Mouse (Mus musculus): ENCODE data around the gene Npas3. TPM values are rescaled to one million over a fixed set of nuclear protein-coding genes. Genes with fewer than 3 reads are reported as not detected.

Gene Npas3
- total RNA-seq, 2 experiments from 2014 or later: 18.0 to 21.1 TPM

DNA sequence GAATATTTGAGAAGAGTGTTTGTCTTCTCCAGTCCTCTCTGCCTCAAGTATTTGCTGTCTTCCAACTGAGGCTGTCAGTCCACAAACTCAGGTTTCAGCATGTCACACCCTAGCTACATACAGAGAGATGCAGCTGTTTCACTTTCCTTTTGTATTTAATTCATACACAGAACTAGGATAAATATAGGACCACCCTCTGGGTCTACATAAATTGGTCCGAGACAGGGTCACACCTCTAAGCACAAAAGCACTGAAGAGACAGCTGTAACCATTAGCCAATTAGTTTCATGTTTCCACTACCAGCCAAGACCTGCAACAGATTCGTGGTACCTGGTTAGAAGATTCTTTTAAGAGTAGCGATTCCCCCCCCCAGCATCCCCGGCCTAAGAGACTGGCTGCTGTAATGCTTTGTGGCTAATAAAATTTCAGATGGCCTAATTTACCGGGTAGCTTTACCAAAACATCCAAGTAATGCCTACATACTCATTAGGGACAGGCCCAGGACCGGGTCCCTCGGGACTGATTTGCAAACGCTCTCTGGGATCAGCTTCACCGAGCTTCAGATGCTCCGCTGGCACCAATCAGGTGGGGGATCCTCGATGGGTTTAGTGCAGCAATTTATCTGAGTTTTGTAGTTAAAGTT, 376.0 kb downstream of the Npas3 start:
- H3K27ac ChIP-seq: no peak overlapping the region
- no peak for DNase-seq (ENCODE audit: extremely low spot score in 1 of 2, low spot score in 2 of 2)
- intact Hi-C loops (cut with DNase I): no loop called here
- TF ChIP-seq CTCF (IDR thresholded peaks at IDR 0.05): no peak
- H3K4me3 ChIP-seq: no peak overlapping the region

GRCm38 (mm10) chr12:53629483-53630120, 381.1 kb downstream of the Npas3 start:
- no peak overlapping the region for H3K27ac ChIP-seq
- intact Hi-C loops (cut with DNase I): no loop called here
- no peak for TF ChIP-seq CTCF (IDR thresholded peaks at IDR 0.05)
- DNase-seq (ENCODE audit: extremely low spot score in 1 of 2, low spot score in 2 of 2): no peak
- no peak overlapping the region for H3K4me3 ChIP-seq

DNA sequence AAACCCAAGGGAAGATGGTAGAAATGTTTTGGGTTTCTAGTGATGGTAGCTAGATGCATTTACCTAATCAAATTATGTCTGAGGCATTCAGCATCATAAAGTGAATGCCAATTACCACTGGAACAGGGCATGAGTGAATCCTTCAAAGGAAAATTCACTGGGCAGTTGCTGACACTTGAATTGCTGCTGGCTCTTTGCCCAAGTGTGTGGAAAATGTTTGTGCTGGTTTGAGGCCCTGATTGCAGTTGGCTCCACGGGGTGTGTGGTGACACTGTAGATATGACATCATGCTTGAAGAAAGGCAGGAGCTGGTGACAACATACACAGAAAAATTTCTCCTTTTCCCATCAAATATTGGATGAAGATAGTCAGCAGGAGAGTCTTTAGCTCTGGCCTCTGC, 382.1 kb downstream of the Npas3 start:
- Histone ChIP-seq H3K4me3 (no peak overlapping the region), H3K27ac (no peak overlapping the region)
- TF ChIP-seq CTCF (IDR thresholded peaks at IDR 0.05): no peak
- DNase-seq (ENCODE audit: extremely low spot score in 1 of 2, low spot score in 2 of 2): no peak
- intact Hi-C loops (cut with DNase I): no loop called here

- DNase-seq (ENCODE audit: extremely low spot score in 1 of 2, low spot score in 2 of 2): no peak
- intact Hi-C loops (cut with DNase I): no loop called here
- no peak overlapping the region for H3K4me3 ChIP-seq
- TF ChIP-seq CTCF (IDR thresholded peaks at IDR 0.05): no peak
- H3K27ac ChIP-seq: no peak overlapping the region
Measured at GRCm38 (mm10) chr12:53631315-53632106, 383.0 kb downstream of the Npas3 start.

GRCm38 (mm10) chr12:53638571-53638970, 390.1 kb downstream of the Npas3 start:
- Histone ChIP-seq H3K27ac (no peak overlapping the region), H3K4me3 (no peak overlapping the region)
- intact Hi-C loops (cut with DNase I): no loop called here
- no peak for TF ChIP-seq CTCF (IDR thresholded peaks at IDR 0.05)
- DNase-seq (ENCODE audit: extremely low spot score in 1 of 2, low spot score in 2 of 2): no peak

GRCm38 (mm10) chr12:53647282-53647681, 398.8 kb downstream of the Npas3 start:
- DNase-seq (ENCODE audit: extremely low spot score in 1 of 2, low spot score in 2 of 2): no peak
- intact Hi-C loops (cut with DNase I): no loop called here
- Histone ChIP-seq H3K27ac (no peak overlapping the region), H3K4me3 (no peak overlapping the region)
- TF ChIP-seq CTCF (IDR thresholded peaks at IDR 0.05): no peak

- no peak for DNase-seq (ENCODE audit: extremely low spot score in 1 of 2, low spot score in 2 of 2)
- TF ChIP-seq CTCF (IDR thresholded peaks at IDR 0.05): no peak
Measured at GRCm38 (mm10) chr12:53656301-53656700, 407.8 kb downstream of the Npas3 start.

GRCm38 (mm10) chr12:53664084-53664483, 415.6 kb downstream of the Npas3 start:
- TF ChIP-seq CTCF (IDR thresholded peaks at IDR 0.05): no peak
- intact Hi-C loops (cut with DNase I): no loop called here
- no peak for DNase-seq (ENCODE audit: extremely low spot score in 1 of 2, low spot score in 2 of 2)
- Histone ChIP-seq H3K4me3 (no peak overlapping the region), H3K27ac (no peak overlapping the region)

More at GRCm38 (mm10) chr12:53656301-53656700, 407.8 kb downstream of the Npas3 start:
- intact Hi-C loops (cut with DNase I): no loop called here
- Histone ChIP-seq H3K27ac (no peak overlapping the region), H3K4me3 (no peak overlapping the region)

- intact Hi-C loops (cut with DNase I): no loop called here
- no peak overlapping the region for H3K27ac ChIP-seq
- no peak overlapping the region for H3K4me3 ChIP-seq
- DNase-seq (ENCODE audit: extremely low spot score in 1 of 2, low spot score in 2 of 2): no peak
- no peak for TF ChIP-seq CTCF (IDR thresholded peaks at IDR 0.05)
Measured at GRCm38 (mm10) chr12:53671846-53672245, 423.4 kb downstream of the Npas3 start.

- intact Hi-C loops (cut with DNase I): no loop called here
- DNase-seq (ENCODE audit: extremely low spot score in 1 of 2, low spot score in 2 of 2): no peak
- H3K27ac ChIP-seq: no peak overlapping the region
- H3K4me3 ChIP-seq: no peak overlapping the region
- TF ChIP-seq CTCF (IDR thresholded peaks at IDR 0.05): no peak
Measured at GRCm38 (mm10) chr12:53677091-53677630, 428.7 kb downstream of the Npas3 start.

DNA sequence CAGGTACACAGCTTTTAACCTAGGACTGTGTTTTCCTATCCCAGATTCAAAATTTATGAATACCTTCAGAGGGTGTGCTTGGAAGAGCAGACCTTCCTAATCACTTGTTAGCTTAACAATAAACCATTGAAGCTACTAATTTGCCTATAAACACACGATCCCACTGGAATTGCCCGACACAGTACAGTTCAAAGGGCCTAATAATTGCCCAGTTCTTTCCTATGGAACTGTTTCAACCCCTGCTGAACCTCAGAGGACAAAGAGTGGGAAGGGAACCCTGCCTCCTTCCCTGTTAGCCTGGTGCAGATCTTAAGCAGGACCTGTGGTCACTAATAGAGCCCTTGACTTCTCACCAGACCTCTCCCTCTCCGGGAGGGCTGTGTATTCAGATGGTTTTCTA, 429.7 kb downstream of the Npas3 start:
- intact Hi-C loops (cut with DNase I): no loop called here
- no peak for TF ChIP-seq CTCF (IDR thresholded peaks at IDR 0.05)

DNA sequence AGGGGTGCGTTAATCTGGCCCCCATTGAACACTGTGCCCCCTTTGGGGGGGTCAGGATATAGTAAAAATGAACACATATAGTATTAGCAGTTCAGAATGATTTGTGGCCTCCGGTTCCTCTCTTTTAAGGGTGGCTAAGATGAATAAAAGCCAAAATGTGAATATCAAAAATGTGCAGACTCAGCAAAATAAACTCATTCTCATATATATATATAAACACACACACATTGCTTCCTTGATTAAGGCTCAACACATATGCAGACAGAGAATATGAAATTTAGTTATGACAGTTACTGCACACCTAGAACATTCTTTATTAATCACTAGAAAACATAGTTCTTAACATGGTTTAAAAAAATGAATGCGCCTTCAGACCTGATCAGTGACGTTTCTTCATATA, 430.7 kb downstream of the Npas3 start:
- Histone ChIP-seq H3K27ac (no peak overlapping the region), H3K4me3 (no peak overlapping the region)
- intact Hi-C loops (cut with DNase I): no loop called here
- no peak for TF ChIP-seq CTCF (IDR thresholded peaks at IDR 0.05)
- no peak for DNase-seq (ENCODE audit: extremely low spot score in 1 of 2, low spot score in 2 of 2)

More for the DNA sequence above, 429.7 kb downstream of the Npas3 start:
- Histone ChIP-seq H3K27ac (no peak overlapping the region), H3K4me3 (no peak overlapping the region)
- no peak for DNase-seq (ENCODE audit: extremely low spot score in 1 of 2, low spot score in 2 of 2)

Data from left cerebral cortex, adult 2 months (tissue).